In the genomic region with DNA sequence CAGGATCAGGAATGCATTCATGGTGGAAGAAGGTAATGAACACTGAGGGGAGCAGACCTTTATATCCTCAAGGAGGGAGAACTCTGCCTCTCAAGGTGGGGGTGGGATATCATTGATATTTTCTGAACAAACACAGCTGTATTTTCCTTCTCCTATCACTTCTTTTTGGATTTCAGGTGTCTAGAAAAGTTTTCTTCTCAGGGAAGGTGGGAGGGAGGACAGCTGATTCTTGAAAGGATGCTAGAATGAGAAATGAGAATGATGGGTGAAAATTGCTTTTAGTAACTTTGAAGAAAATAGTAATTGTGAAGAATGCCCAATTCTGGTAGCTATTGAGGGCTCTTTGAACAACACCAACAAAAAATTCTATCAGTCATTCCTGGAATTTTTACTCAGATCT, we compare ENCODE assay signal across 27 mouse cellular contexts. TPM values are rescaled to one million over a fixed set of nuclear protein-coding genes. Genes with fewer than 3 reads are reported as not detected.
"Had no signal": no experiment of that assay in that cellular context is flagged by ENCODE, and none has a peak within 500 bp of the region (broad histone marks: within the 10 kb centered on the region; RNA-seq: fewer than 3 reads in every experiment).

A gene (minus strand): TSS at position 101 of the 400 bp plus-strand sequence.

RNA-seq across cellular contexts. Expression of the gene that starts here (rescaled TPM):
- polyA plus RNA-seq: limb, embryonic 10.5 days; limb, embryonic 11.5 days; limb, embryonic 12.5 days; limb, embryonic 13.5 days; limb, embryonic 14.5 days; limb, embryonic 15.5 days; liver, adult 2 months; liver, embryonic 11.5 days; liver, embryonic 12.5 days; liver, embryonic 13.5 days; liver, embryonic 14.5 days; liver, postnatal 0 days; lung, adult 2 months; lung, embryonic 14.5 days; lung, embryonic 15.5 days; lung, embryonic 16.5 days; lung, postnatal 0 days; macrophage; midbrain, embryonic 10.5 days; midbrain, embryonic 11.5 days; midbrain, embryonic 12.5 days; midbrain, embryonic 13.5 days; midbrain, embryonic 14.5 days; midbrain, embryonic 15.5 days; midbrain, embryonic 16.5 days; midbrain, postnatal 0 days; myocyte had no signal
